Mouse (Mus musculus): ENCODE data around the gene Me1. TPM values are rescaled to one million over a fixed set of nuclear protein-coding genes. Genes with fewer than 3 reads are reported as not detected.

Me1 gene
- polyA plus RNA-seq, 1 experiment: 5.0 TPM

- H3K36me3 ChIP-seq (ENCODE audit: control insufficient read depth, insufficient read depth, low read length): no peaks in the 10 kb centered on the region
- H3K27ac ChIP-seq (ENCODE audit: insufficient read depth, low read depth, low read length): no peak overlapping the region
- H3K4me3 ChIP-seq (ENCODE audit: low read depth, low read length): no peak overlapping the region
- H3K27me3 ChIP-seq (ENCODE audit: control insufficient read depth, insufficient read depth, low read length): no peaks in the 10 kb centered on the region
- TF ChIP-seq CTCF (IDR thresholded peaks at IDR 0.05; ENCODE audit: extremely low read depth, insufficient read length, insufficient replicate concordance, low read depth, low read length) (no peak), POLR2A (IDR thresholded peaks at IDR 0.05; ENCODE audit: low read depth, low read length) (no peak)
- 73% methylated on average over 6 of the region's 6 CpGs for WGBS
- H3K4me1 ChIP-seq (ENCODE audit: control insufficient read depth, insufficient read depth, insufficient read length, low read length): 0 out of 2 replicates have a peak, but pooled peaks cover 2% of the 10 kb centered on the region
These were observed 1.8 kb downstream of the Me1 start for GRCm38 (mm10) chr9:86693935-86694334.

- H3K27me3 ChIP-seq (ENCODE audit: control insufficient read depth, insufficient read depth, low read length): no peaks in the 10 kb centered on the region
- no peaks in the 10 kb centered on the region for H3K36me3 ChIP-seq (ENCODE audit: control insufficient read depth, insufficient read depth, low read length)
- 0 out of 2 replicates have a peak, but pooled peaks cover 2% of the 10 kb centered on the region for H3K4me1 ChIP-seq (ENCODE audit: control insufficient read depth, insufficient read depth, insufficient read length, low read length)
- no peak overlapping the region for H3K4me3 ChIP-seq (ENCODE audit: low read depth, low read length)
- WGBS: 84% methylated on average over 3 of the region's 3 CpGs
- TF ChIP-seq CTCF (IDR thresholded peaks at IDR 0.05; ENCODE audit: extremely low read depth, insufficient read length, insufficient replicate concordance, low read depth, low read length): no peak
- no peak for TF ChIP-seq POLR2A (IDR thresholded peaks at IDR 0.05; ENCODE audit: low read depth, low read length)
- no peak overlapping the region for H3K27ac ChIP-seq (ENCODE audit: insufficient read depth, low read depth, low read length)
These were observed 3.1 kb downstream of the Me1 start for GRCm38 (mm10) chr9:86692676-86693075.

GRCm38 (mm10) chr9:86692251-86692650 lies 3.5 kb downstream of the Me1 start:
- WGBS: 66% methylated on average over 5 of the region's 5 CpGs
- Histone ChIP-seq H3K4me1 (ENCODE audit: control insufficient read depth, insufficient read depth, insufficient read length, low read length) (0 out of 2 replicates have a peak, but pooled peaks cover 2% of the 10 kb centered on the region), H3K27ac (ENCODE audit: insufficient read depth, low read depth, low read length) (no peak overlapping the region), H3K27me3 (ENCODE audit: control insufficient read depth, insufficient read depth, low read length) (no peaks in the 10 kb centered on the region), H3K4me3 (ENCODE audit: low read depth, low read length) (no peak overlapping the region), H3K36me3 (ENCODE audit: control insufficient read depth, insufficient read depth, low read length) (no peaks in the 10 kb centered on the region)
- no peak for TF ChIP-seq CTCF (IDR thresholded peaks at IDR 0.05; ENCODE audit: extremely low read depth, insufficient read length, insufficient replicate concordance, low read depth, low read length)
- no peak for TF ChIP-seq POLR2A (IDR thresholded peaks at IDR 0.05; ENCODE audit: low read depth, low read length)

GRCm38 (mm10) chr9:86691101-86691500 lies 4.7 kb downstream of the Me1 start:
- TF ChIP-seq POLR2A (IDR thresholded peaks at IDR 0.05; ENCODE audit: low read depth, low read length) (no peak), CTCF (IDR thresholded peaks at IDR 0.05; ENCODE audit: extremely low read depth, insufficient read length, insufficient replicate concordance, low read depth, low read length) (no peak)
- Histone ChIP-seq H3K4me1 (ENCODE audit: control insufficient read depth, insufficient read depth, insufficient read length, low read length) (0 out of 2 replicates have a peak, but pooled peaks cover 2% of the 10 kb centered on the region), H3K36me3 (ENCODE audit: control insufficient read depth, insufficient read depth, low read length) (no peaks in the 10 kb centered on the region), H3K4me3 (ENCODE audit: low read depth, low read length) (no peak overlapping the region), H3K27ac (ENCODE audit: insufficient read depth, low read depth, low read length) (no peak overlapping the region), H3K27me3 (ENCODE audit: control insufficient read depth, insufficient read depth, low read length) (no peaks in the 10 kb centered on the region)
- WGBS: 95% methylated on average over 3 of the region's 3 CpGs

GRCm38 (mm10) chr9:86683713-86684209 lies 12.0 kb downstream of the Me1 start:
- no peak overlapping the region for H3K4me3 ChIP-seq (ENCODE audit: low read depth, low read length)
- WGBS: 41% methylated on average over 8 of the region's 8 CpGs
- TF ChIP-seq CTCF (IDR thresholded peaks at IDR 0.05; ENCODE audit: extremely low read depth, insufficient read length, insufficient replicate concordance, low read depth, low read length) (no peak), POLR2A (IDR thresholded peaks at IDR 0.05; ENCODE audit: low read depth, low read length) (no peak)

GRCm38 (mm10) chr9:86682844-86683243 lies 12.9 kb downstream of the Me1 start:
- H3K27me3 ChIP-seq (ENCODE audit: control insufficient read depth, insufficient read depth, low read length): no peaks in the 10 kb centered on the region
- TF ChIP-seq POLR2A (IDR thresholded peaks at IDR 0.05; ENCODE audit: low read depth, low read length): no peak
- no peak for TF ChIP-seq CTCF (IDR thresholded peaks at IDR 0.05; ENCODE audit: extremely low read depth, insufficient read length, insufficient replicate concordance, low read depth, low read length)
- H3K36me3 ChIP-seq (ENCODE audit: control insufficient read depth, insufficient read depth, low read length): no peaks in the 10 kb centered on the region
- no peak overlapping the region for H3K4me3 ChIP-seq (ENCODE audit: low read depth, low read length)
- 73% methylated on average over 6 of the region's 6 CpGs for WGBS
- no peaks in the 10 kb centered on the region for H3K4me1 ChIP-seq (ENCODE audit: control insufficient read depth, insufficient read depth, insufficient read length, low read length)
- H3K27ac ChIP-seq (ENCODE audit: insufficient read depth, low read depth, low read length): no peak overlapping the region

More at GRCm38 (mm10) chr9:86683713-86684209, 12.0 kb downstream of the Me1 start:
- Histone ChIP-seq H3K36me3 (ENCODE audit: control insufficient read depth, insufficient read depth, low read length) (no peaks in the 10 kb centered on the region), H3K27ac (ENCODE audit: insufficient read depth, low read depth, low read length) (no peak overlapping the region), H3K27me3 (ENCODE audit: control insufficient read depth, insufficient read depth, low read length) (no peaks in the 10 kb centered on the region), H3K4me1 (ENCODE audit: control insufficient read depth, insufficient read depth, insufficient read length, low read length) (no peaks in the 10 kb centered on the region)

- Histone ChIP-seq H3K36me3 (ENCODE audit: control insufficient read depth, insufficient read depth, low read length) (0 out of 2 replicates have a peak, but pooled peaks cover 1% of the 10 kb centered on the region), H3K4me1 (ENCODE audit: control insufficient read depth, insufficient read depth, insufficient read length, low read length) (no peaks in the 10 kb centered on the region), H3K27ac (ENCODE audit: insufficient read depth, low read depth, low read length) (no peak overlapping the region), H3K4me3 (ENCODE audit: low read depth, low read length) (no peak overlapping the region), H3K27me3 (ENCODE audit: control insufficient read depth, insufficient read depth, low read length) (no peaks in the 10 kb centered on the region)
- TF ChIP-seq CTCF (IDR thresholded peaks at IDR 0.05; ENCODE audit: extremely low read depth, insufficient read length, insufficient replicate concordance, low read depth, low read length) (no peak), POLR2A (IDR thresholded peaks at IDR 0.05; ENCODE audit: low read depth, low read length) (no peak)
- 94% methylated on average over 4 of the region's 4 CpGs for WGBS
These were observed 13.5 kb downstream of the Me1 start for GRCm38 (mm10) chr9:86682278-86682677.

Data from small intestine, adult 2 months (tissue).